Mouse (Mus musculus): ENCODE results near the gene Nudt12.

Gene Nudt12

GRCm38 (mm10) chr17:59013091-59013459, at the start of gene Nudt12:
Gene Nudt12 (minus strand): TSS chr17:59013372.
- peak; percentile 50 for DNase-seq

DNA sequence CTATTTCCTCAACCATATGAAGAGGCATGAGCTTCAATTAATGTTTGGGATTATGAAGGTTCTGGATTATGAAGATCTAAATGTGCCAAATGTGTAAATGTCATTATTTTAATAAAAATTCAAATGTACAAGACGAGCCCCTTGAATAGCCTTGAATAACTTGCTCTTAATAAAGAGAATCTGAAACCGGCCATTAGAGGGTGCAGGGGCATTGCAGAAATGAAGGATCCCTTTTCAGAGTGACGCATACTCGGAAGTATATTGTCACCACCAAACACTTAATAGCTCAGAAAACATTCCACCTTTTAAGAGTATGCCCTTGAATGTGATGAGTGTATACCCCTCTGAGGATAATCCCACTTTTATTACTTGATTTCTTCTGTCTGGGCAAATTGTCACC, 40.1 kb upstream of the Nudt12 start:
- DNase-seq: no peak

DNA sequence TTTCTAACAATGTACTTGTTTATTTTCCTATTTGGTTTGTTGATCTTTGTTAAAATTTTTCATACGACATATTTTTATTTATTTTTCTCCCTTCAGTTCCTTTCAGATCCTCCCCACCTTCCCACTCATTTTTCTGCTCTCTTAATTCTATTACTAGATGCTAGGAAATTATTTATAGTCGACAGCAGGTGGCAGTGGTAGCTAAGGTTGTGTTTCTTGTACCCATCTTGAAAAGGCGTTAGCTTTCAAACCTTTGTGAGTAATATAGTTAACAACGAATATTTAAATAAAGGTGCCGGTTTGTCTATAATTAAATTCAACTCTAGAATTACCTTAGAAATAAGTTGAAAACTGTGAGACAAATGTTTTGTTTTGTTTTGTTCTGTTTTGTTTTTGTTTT, 26.6 kb upstream of the Nudt12 start:
- DNase-seq: no peak

DNA sequence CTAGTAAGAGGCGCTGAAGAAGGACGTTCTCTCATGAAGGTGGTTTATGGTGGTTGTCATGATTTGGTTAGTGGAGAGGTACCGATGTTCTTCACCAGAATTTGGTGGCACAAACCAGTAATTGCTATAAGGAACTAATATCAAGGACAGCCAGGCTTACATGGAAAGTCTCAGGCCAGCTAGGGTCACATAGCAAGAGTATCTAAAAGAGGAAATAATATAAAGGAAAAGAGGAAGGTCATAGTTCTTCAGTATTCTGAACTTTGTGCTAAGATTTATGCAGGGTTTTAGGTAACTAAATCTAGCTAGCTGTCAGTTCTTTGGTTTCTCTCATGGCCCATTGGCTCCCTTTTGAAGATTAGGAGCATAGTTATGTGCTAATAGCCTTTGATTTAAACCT, 20.3 kb upstream of the Nudt12 start:
- DNase-seq: no peak

GRCm38 (mm10) chr17:59026336-59026735, 13.2 kb upstream of the Nudt12 start:
- no peak for DNase-seq

- DNase-seq: no peak
These were observed 11.3 kb upstream of the Nudt12 start for GRCm38 (mm10) chr17:59024502-59024901.

DNA sequence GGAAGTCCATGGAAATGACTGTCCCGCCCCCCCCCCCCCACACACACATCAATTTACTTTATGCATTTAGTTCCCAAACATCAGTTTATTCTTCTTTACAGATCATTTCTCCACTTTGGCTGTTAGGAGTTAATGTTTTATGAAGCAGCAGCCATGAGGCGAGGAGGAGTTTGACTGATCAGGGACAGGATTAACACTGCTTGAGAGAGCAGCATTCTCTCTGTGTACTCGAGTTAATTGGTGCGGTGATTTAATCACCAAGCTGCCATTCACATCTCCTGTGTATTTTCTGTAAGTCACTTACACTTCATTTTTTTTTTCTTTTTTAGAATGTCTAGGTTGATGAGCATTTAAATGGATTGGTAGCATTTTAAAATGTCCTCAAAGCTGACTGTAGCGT, 10.8 kb upstream of the Nudt12 start:
- no peak for DNase-seq

DNA sequence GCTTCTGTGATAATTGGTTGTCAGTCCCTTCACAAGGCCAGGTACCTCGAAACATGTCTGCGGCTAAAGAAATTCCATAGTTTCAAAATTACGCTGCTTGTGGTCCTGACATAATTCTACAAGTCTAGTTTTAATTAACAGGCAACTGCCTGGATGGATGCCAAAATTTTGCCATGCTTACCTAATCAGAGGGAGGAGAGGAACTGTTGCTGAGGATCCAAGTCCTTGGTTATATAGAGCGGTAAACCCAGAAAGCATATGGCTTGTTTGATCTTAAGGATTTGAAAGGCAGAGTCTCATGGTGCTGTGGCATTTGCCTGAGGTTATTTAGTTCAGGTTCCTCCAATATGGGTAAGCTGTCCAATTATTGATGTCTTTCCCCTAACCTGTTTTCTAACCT, 5.5 kb upstream of the Nudt12 start:
- DNase-seq: no peak

DNA sequence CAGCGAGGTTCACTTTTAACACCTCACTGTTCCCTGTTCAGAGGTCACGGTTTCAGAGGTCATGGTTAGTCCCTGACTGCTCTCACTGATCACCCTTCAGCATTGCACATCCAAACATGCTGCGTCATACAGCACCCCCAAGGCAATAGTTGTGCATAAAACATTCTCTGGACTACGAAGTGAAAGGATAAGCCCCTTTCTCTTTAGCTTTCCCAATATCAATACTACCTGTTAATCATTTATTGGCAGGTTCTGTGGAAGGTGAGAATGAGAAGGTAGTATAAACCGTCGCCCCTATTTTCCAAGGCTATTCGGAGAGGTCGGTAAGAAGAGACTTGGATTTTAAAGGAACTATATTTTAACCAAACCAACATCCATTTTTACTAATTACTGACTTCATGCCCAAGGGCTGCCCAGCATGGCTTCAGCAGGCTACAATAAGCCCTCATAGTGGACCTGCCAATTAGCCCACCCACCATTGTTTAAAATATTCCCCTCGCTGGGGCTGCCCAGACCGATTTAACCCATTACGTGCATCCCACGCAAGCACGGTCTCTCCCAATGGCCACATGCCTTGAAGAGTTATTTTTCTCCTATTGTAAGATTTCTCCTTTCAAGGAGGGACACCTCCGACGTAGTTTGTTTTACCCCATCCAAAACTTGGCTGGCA, 616 bp downstream of the Nudt12 start:
- no peak for DNase-seq

DNA sequence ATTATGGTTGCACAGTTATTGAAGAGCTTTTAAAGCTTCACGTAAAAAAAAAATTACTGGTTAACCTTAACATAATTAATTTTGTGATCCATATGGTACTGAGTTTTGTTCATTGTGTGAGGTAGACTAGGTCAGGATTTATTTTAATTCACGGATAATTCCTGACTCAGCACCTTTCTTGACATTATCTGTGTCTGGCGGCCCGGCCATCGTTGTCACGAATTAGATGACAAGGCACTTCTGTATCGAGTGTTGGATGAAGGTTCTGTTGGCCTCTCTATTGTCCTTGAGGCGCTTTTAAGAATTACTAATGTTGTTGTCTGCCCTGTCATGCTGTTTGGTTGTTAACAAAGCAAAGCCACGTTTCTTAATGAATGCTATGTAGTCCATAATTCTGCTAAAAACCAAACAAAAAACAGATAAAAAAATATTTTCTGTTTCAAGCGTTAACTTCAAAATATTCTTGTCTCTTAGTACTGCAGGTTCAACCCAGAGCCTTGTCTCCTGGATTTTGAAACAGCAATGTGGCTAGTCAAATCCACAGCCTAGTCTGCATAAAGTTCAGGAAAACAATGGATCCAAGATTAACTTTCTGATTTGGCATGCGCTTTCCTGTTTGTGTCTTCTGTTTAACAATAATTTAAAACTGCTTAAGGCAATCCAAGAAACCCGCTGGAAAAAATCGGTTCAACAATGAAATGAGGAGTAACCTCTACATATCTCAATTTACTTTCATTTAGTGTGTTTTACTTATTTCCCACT, 1.4 kb downstream of the Nudt12 start:
- DNase-seq: no peak

DNA sequence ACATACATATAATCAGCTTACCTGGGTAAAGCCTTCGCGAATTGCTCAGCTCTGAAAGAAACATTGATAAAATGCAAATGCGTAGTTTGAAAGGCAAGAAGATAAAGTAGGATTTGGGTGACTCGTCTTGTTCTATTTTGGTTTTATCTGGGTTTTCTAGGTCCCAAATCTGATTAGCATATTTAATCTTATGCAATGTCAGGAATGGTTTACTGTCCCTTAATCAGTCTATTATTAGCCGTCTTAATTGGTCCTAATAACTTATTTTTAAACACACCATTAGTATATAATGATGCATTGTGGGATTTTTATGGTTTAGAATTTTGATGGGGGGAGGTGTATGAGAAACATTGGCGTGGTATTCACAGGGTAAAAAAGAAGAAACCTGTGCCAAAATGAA, 21.9 kb downstream of the Nudt12 start, which contains the start of gene Pdzph1:
Gene Pdzph1, minus strand, starts transcription at position 101 of the 400 bp plus-strand sequence.
- no peak for DNase-seq

- no peak for DNase-seq
These were observed 39.9 kb downstream of the Nudt12 start for GRCm38 (mm10) chr17:58973237-58973636.

DNA sequence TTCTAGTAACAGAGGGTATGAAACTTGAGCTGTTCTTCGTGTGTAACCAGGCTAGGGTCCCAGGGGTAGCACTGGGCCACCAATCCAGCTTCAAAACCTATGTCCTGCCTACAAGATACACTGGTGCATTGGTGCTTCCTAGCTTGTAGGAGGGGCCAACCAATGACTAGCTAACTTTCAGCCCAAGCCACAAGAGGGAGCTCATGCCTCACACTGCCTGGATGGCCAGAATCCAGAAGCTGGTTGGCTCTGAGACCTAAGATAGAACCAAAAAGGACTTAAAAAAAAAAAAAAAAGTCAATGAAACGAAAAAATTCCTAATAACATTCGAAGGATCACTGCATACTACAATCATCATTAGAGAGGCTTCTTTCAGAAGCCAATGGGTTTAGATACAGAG, 53.3 kb downstream of the Nudt12 start:
- DNase-seq: no peak

GRCm38 (mm10) chr17:58957055-58957454, 56.1 kb downstream of the Nudt12 start:
- no peak for DNase-seq

Measured in cerebellum, adult 8-10 months (tissue).